Mouse (Mus musculus) left cerebral cortex, postnatal 14 days (tissue): ENCODE results near the gene Gm5901. TPM values are rescaled to one million over a fixed set of nuclear protein-coding genes. Genes with fewer than 3 reads are reported as not detected.

Source experiments
- DNase-seq, 2 experiments: peaks; one replicate each; pipeline ENCODE4 v3.0.0; 2021 to 2022; ENCODE audit warnings: low spot score in 2 of 2, mixed read lengths in 1 of 2
- intact Hi-C: fragments of 180-260 bp; cut with DNase I; formaldehyde crosslinking; loops from one replicate; pipeline ENCODE4 v1.15.1; 2025
- total RNA-seq, 2 experiments: library from RNA; stranded (reverse); gene quantifications; 2 replicates each; pipeline ENCODE4 v1.2.3; 2021

Gene Gm5901
- total RNA-seq, 2 experiments from 2014 or later, result not detected

- intact Hi-C loops, result no loop called here
- no peak for DNase-seq
Measured at GRCm38 (mm10) chr7:105399058-105399934, 24.5 kb downstream of the Gm5901 start.

- intact Hi-C loops, result no loop called here
- DNase-seq, result peak; percentile 99
Measured at GRCm38 (mm10) chr7:105399935-105400624, 25.2 kb downstream of the Gm5901 start, which contains the start of gene Fam160a2. Gene Fam160a2 (minus strand): TSS chr7:105400054.

- DNase-seq, result no peak
- intact Hi-C loops, result no loop called here
Measured at GRCm38 (mm10) chr7:105404268-105404667, 29.4 kb downstream of the Gm5901 start, which contains the start of gene Cnga4. Gene Cnga4 (plus strand): TSS chr7:105404568.

- no peak for DNase-seq
- intact Hi-C loops, result no loop called here
Measured at GRCm38 (mm10) chr7:105406322-105406721, 31.5 kb downstream of the Gm5901 start.

- peak; percentile 89 to 91 for DNase-seq
- intact Hi-C loops, result loop anchor here (2.0 to 5.0 kb wide), 2 partner anchors 61 to 105 kb away; no protein-coding TSS in a partner anchor
Measured at GRCm38 (mm10) chr7:105411874-105412632, 37.2 kb downstream of the Gm5901 start.

- peak; percentile 46 to 52 for DNase-seq
- intact Hi-C loops, result loop anchor here (5.0 kb wide), 1 partner anchor 103 kb away; no protein-coding TSS in a partner anchor
Measured at GRCm38 (mm10) chr7:105414385-105414784, 39.5 kb downstream of the Gm5901 start.

- DNase-seq, result no peak
Measured at GRCm38 (mm10) chr7:105416529-105416928, 41.7 kb downstream of the Gm5901 start.

GRCm38 (mm10) chr7:105418106-105418505 lies 43.3 kb downstream of the Gm5901 start:
- DNase-seq, result peak in 1 of 2 experiments; percentile 52
- intact Hi-C loops, result no loop called here

More at GRCm38 (mm10) chr7:105416529-105416928, 41.7 kb downstream of the Gm5901 start:
- intact Hi-C loops, result no loop called here

- DNase-seq, result no peak
- intact Hi-C loops, result no loop called here
Measured at GRCm38 (mm10) chr7:105420903-105421302, 46.1 kb downstream of the Gm5901 start.

- no peak for DNase-seq
- intact Hi-C loops, result no loop called here
Measured at GRCm38 (mm10) chr7:105424368-105424767, 49.5 kb downstream of the Gm5901 start.

- intact Hi-C loops, result no loop called here
- DNase-seq, result peak in 1 of 2 experiments; percentile 69
Measured at GRCm38 (mm10) chr7:105425424-105426043, 50.7 kb downstream of the Gm5901 start, which contains the start of gene Cckbr. Gene Cckbr (plus strand): TSS chr7:105425731.

- intact Hi-C loops, result no loop called here
- DNase-seq, result no peak
Measured at GRCm38 (mm10) chr7:105426051-105426450, 51.2 kb downstream of the Gm5901 start.

Other genes with a start within 250 kb of the Gm5901 start
- gene Olfr683, start 228.0 kb upstream of the Gm5901 start, total RNA-seq, result not detected
- gene Olfr684, start 211.4 kb upstream of the Gm5901 start, total RNA-seq, result not detected
- not detected for gene Olfr685, start 189.0 kb upstream of the Gm5901 start, total RNA-seq
- not detected for gene Olfr686, start 167.6 kb upstream of the Gm5901 start, total RNA-seq
- not detected for gene Olfr688, start 86.9 kb upstream of the Gm5901 start, total RNA-seq
- gene Olfr689, start 63.9 kb upstream of the Gm5901 start, total RNA-seq, result not detected
- 1 to 10 TPM in 1 of 2 experiments, under 1 TPM in 1; 0.87 to 1.1 TPM for gene Olfr690, start 40.9 kb upstream of the Gm5901 start, total RNA-seq
- gene Olfr691, start 32.8 kb upstream of the Gm5901 start, total RNA-seq, result 1 to 10 TPM; 1.1 to 1.4 TPM
- not detected for gene Olfr692, start 6.8 kb upstream of the Gm5901 start, total RNA-seq
- gene Fam160a2, start 25.0 kb downstream of the Gm5901 start, total RNA-seq, result 10 to 100 TPM; 70.2 to 74.2 TPM
- gene Cnga4, start 29.5 kb downstream of the Gm5901 start, total RNA-seq, result under 1 TPM; 0.37 to 0.51 TPM
- gene Cckbr, start 50.7 kb downstream of the Gm5901 start, total RNA-seq, result 10 to 100 TPM; 56.6 to 62.4 TPM
- 10 to 100 TPM; 19.0 to 21.1 TPM for gene Cavin3, start 107.3 kb downstream of the Gm5901 start, total RNA-seq
- 100 to 1,000 TPM; 111 to 112 TPM for gene Smpd1, start 179.3 kb downstream of the Gm5901 start, total RNA-seq
- gene Apbb1, start 206.6 kb downstream of the Gm5901 start, total RNA-seq, result 100 to 1,000 TPM; 450 to 459 TPM
- gene Hpx, start 225.1 kb downstream of the Gm5901 start, total RNA-seq, result under 1 TPM; 0.23 to 0.24 TPM